Mouse (Mus musculus) midbrain, postnatal 0 days (tissue): ENCODE measurements around the gene Il27ra. TPM values are rescaled to one million over a fixed set of nuclear protein-coding genes. Genes with fewer than 3 reads are reported as not detected.
"Not testable (repeated sequence)": the region's sequence is repeated elsewhere in the genome, so short reads cannot be mapped to it uniquely, and the experiment has no call there.

Experiments used
- ATAC-seq: fragments of 200-750 bp; cut with Nextera tagmentation; 2 replicates; pipeline ENCODE4 v1.8.0; 2017; ENCODE audit warnings: moderate number of reproducible peaks, mild to moderate bottlenecking, moderate TSS enrichment, moderate library complexity; ENCODE audit not compliant: low FRiP score
- DNase-seq: peaks from one replicate; pipeline ENCODE4 v3.0.0-alpha.2; 2015; ENCODE audit warnings: low spot score
- H3K27ac ChIP-seq: fragments of 300-500 bp; sonication (generic); 2 replicates; pipeline ENCODE4 v1.5.1; 2014; ENCODE audit warnings: low read depth, mild to moderate bottlenecking, low read length, mixed read lengths
- H3K27me3 ChIP-seq: fragments of 300-500 bp; sonication (generic); 2 replicates; pipeline ENCODE4 v1.6.1; 2014; ENCODE audit warnings: low read length, control low read depth, mixed read lengths; ENCODE audit not compliant: insufficient read depth
- H3K36me3 ChIP-seq: fragments of 300-500 bp; sonication (generic); 2 replicates; pipeline ENCODE4 v1.6.1; 2014; ENCODE audit warnings: low read length, control low read depth, mixed read lengths; ENCODE audit not compliant: insufficient read depth
- H3K4me1 ChIP-seq: fragments of 300-500 bp; sonication (generic); 2 replicates; pipeline ENCODE4 v1.6.1; 2014; ENCODE audit warnings: mild to moderate bottlenecking, control low read depth, antibody characterized with exemption, low read length, mixed read lengths; ENCODE audit not compliant: insufficient read depth
- H3K4me2 ChIP-seq: fragments of 300-500 bp; sonication (generic); 2 replicates; pipeline ENCODE4 v1.6.1; 2014; ENCODE audit warnings: low read depth, mild to moderate bottlenecking, low read length, mixed read lengths; ENCODE audit not compliant: poor library complexity, severe bottlenecking
- H3K4me3 ChIP-seq: fragments of 300-500 bp; sonication (generic); 2 replicates; pipeline ENCODE4 v1.5.1; 2014; ENCODE audit warnings: low read depth, mild to moderate bottlenecking, low read length, moderate library complexity
- H3K9ac ChIP-seq: fragments of 300-500 bp; sonication (generic); replicated peaks from 2 replicates; pipeline ENCODE4 v1.6.1; 2014; ENCODE audit warnings: mild to moderate bottlenecking, low read length, moderate library complexity, mixed read lengths; ENCODE audit not compliant: poor library complexity, severe bottlenecking
- H3K9me3 ChIP-seq: fragments of 300-500 bp; sonication (generic); 2 replicates; pipeline ENCODE4 v1.6.1; 2016; ENCODE audit warnings: low read length, control low read depth
- CTCF ChIP-seq: IDR thresholded peaks from 2 replicates; pipeline ENCODE4 v1.5.1; 2016; ENCODE audit warnings: antibody characterized with exemption, mild to moderate bottlenecking
- WGBS: fragments of 180-500 bp; shearing (Covaris S2); extraction: QIAGEN DNeasy Blood & Tissue Kit; methylation state at CpG from one replicate; pipeline ENCODE4 v1.1.7; 2014; 5-methylcytosine and 5-hydroxymethylcytosine counted together
- microRNA counts: library from miRNA; unstranded; fragments of <30 nt; microRNA quantifications from one replicate; lab custom pipeline; 2015
- microRNA-seq: library from miRNA; unstranded; fragments of <30 nt; microRNA quantifications from one replicate; pipeline ENCODE4, GENCODE M21; 2016; ENCODE audit warnings: borderline number of aligned reads
- polyA plus RNA-seq: library from polyadenylated mRNA; unstranded; fragments of >200 nt; fragmentation: Nextera tagmentation; extraction: Ambion mirVana; gene quantifications from 2 replicates; pipeline ENCODE4 v1.2.1, GENCODE M21; 2015
- total RNA-seq: library from RNA; depleted of rRNA; stranded (reverse); fragments of >200 nt; gene quantifications from 2 replicates; pipeline ENCODE4 v1.2.3, GENCODE M21; 2014; rRNA removed

The Il27ra gene
- total and polyA plus RNA-seq, 2 experiments from 2014 or later: 0.21 to 0.71 TPM

- H3K9me3 ChIP-seq, ATAC-seq, H3K9ac ChIP-seq, H3K4me1 ChIP-seq, H3K27me3 ChIP-seq, H3K27ac ChIP-seq, H3K4me2 ChIP-seq, H3K4me3 ChIP-seq, DNase-seq: not testable (repeated sequence)
- TF ChIP-seq CTCF: peak; percentile 59
- peaks cover 60% of the 10 kb centered on the region for H3K36me3 ChIP-seq
- 93% methylated on average over 2 of the region's 2 CpGs for WGBS
Measured at GRCm38 (mm10) chr8:83983222-83983621, 59.2 kb downstream of the Il27ra start.

- H3K4me1 ChIP-seq: peaks cover 7% of the 10 kb centered on the region; the same call in 1 of the 2 replicates
- ATAC-seq: no peak
- no peak overlapping the region for H3K27ac ChIP-seq
- no peaks in the 10 kb centered on the region for H3K9me3 ChIP-seq
- H3K9ac ChIP-seq: no peak overlapping the region
- peaks cover 55% of the 10 kb centered on the region for H3K36me3 ChIP-seq
- 92% methylated on average over 4 of the region's 4 CpGs for WGBS
- H3K27me3 ChIP-seq: no peaks in the 10 kb centered on the region
- H3K4me3 ChIP-seq: no peak overlapping the region
- no peak overlapping the region for H3K4me2 ChIP-seq
- no peak for TF ChIP-seq CTCF
- DNase-seq: no peak
Measured at GRCm38 (mm10) chr8:83982449-83982848, 59.9 kb downstream of the Il27ra start.

- no peak for TF ChIP-seq CTCF
- Histone ChIP-seq H3K4me3 (no peak overlapping the region), H3K36me3 (peaks cover 48% of the 10 kb centered on the region), H3K4me2 (no peak overlapping the region), H3K27ac (no peak overlapping the region), H3K27me3 (no peaks in the 10 kb centered on the region), H3K4me1 (peaks cover 16% of the 10 kb centered on the region; the same call in 1 of the 2 replicates), H3K9ac (no peak overlapping the region), H3K9me3 (no peaks in the 10 kb centered on the region)
- DNase-seq (no peak), ATAC-seq (no peak)
- 98% methylated on average over 7 of the region's 7 CpGs for whole genome bisulfite sequencing
Measured at GRCm38 (mm10) chr8:83981533-83981932, 60.9 kb downstream of the Il27ra start.

GRCm38 (mm10) chr8:83980845-83981244 lies 61.5 kb downstream of the Il27ra start:
- ATAC-seq: no peak
- peaks cover 18% of the 10 kb centered on the region; the same call in 1 of the 2 replicates for H3K4me1 ChIP-seq
- no peaks in the 10 kb centered on the region for H3K27me3 ChIP-seq
- WGBS: 78% methylated on average over 8 of the region's 8 CpGs
- no peaks in the 10 kb centered on the region for H3K9me3 ChIP-seq
- H3K4me2 ChIP-seq: no peak overlapping the region
- no peak overlapping the region for H3K4me3 ChIP-seq
- peaks cover 41% of the 10 kb centered on the region for H3K36me3 ChIP-seq
- no peak overlapping the region for H3K27ac ChIP-seq
- H3K9ac ChIP-seq: no peak overlapping the region
- no peak for DNase-seq
- no peak for TF ChIP-seq CTCF

MicroRNAs within 50 kb of the gene (microRNA counts, 519-probe panel; counts per million panel counts)
- microRNA mmu-miR-1199 (lab: Ali Mortazavi, UCI): 528 counts per million, percentile 58 among the panel's probes with 10 or more counts
- microRNA mmu-miR-709 (lab: Ali Mortazavi, UCI): 3,750 counts per million, percentile 79 among the panel's probes with 10 or more counts

Small RNA genes within 50 kb of the gene (microRNA-seq; reads per million reads assigned to microRNA genes)
- gene Mir1199 (not detected), gene Mir709 (not detected), gene Mir8111 (3.0 reads per million)

Other genes starting within 250 kb of the Il27ra start
- gene Adgrl1, start 142.5 kb downstream of the Il27ra start, total RNA-seq: 394 and 593 TPM in 2 replicates
- 55.5 and 55.9 TPM in 2 replicates for gene Adgrl1, start 142.5 kb downstream of the Il27ra start, polyA plus RNA-seq
- 0.47 and 0.60 TPM in 2 replicates for gene Gm10644, start 87.4 kb downstream of the Il27ra start, total RNA-seq
- 0.36 and 0.39 TPM in 2 replicates for gene Gm10644, start 87.4 kb downstream of the Il27ra start, polyA plus RNA-seq
- gene Asf1b, start 87.1 kb downstream of the Il27ra start, total RNA-seq: 3.9 and 20.4 TPM in 2 replicates
- 3.8 and 4.3 TPM in 2 replicates for gene Asf1b, start 87.1 kb downstream of the Il27ra start, polyA plus RNA-seq
- 190 and 218 TPM in 2 replicates for gene Prkaca, start 69.6 kb downstream of the Il27ra start, total RNA-seq
- 253 and 259 TPM in 2 replicates for gene Prkaca, start 69.6 kb downstream of the Il27ra start, polyA plus RNA-seq
- gene Samd1, start 44.9 kb downstream of the Il27ra start, total RNA-seq: 65.3 and 86.9 TPM in 2 replicates
- 4.1 and 4.6 TPM in 2 replicates for gene Samd1, start 44.9 kb downstream of the Il27ra start, polyA plus RNA-seq
- 1.2 TPM in 1 of 2 replicates, not detected in the other for gene 1700067K01Rik, start 41.1 kb downstream of the Il27ra start, total RNA-seq
- gene 1700067K01Rik, start 41.1 kb downstream of the Il27ra start, polyA plus RNA-seq: 0.58 and 0.69 TPM in 2 replicates
- 0.66 TPM in 1 of 2 replicates, not detected in the other for gene 2210011C24Rik, start 30.4 kb downstream of the Il27ra start, total RNA-seq
- 0.43 and 1.5 TPM in 2 replicates for gene 2210011C24Rik, start 30.4 kb downstream of the Il27ra start, polyA plus RNA-seq
- gene Palm3, start 21.1 kb downstream of the Il27ra start, total RNA-seq: 5.1 and 8.0 TPM in 2 replicates
- 4.4 and 4.9 TPM in 2 replicates for gene Palm3, start 21.1 kb downstream of the Il27ra start, polyA plus RNA-seq
- gene Rln3, start 2.4 kb upstream of the Il27ra start, total RNA-seq: 2.3 and 2.7 TPM in 2 replicates
- gene Rln3, start 2.4 kb upstream of the Il27ra start, polyA plus RNA-seq: 1.3 and 2.3 TPM in 2 replicates
- 2.2 and 3.0 TPM in 2 replicates for gene Gm10643, start 22.5 kb upstream of the Il27ra start, total RNA-seq
- 1.6 and 1.7 TPM in 2 replicates for gene Gm10643, start 22.5 kb upstream of the Il27ra start, polyA plus RNA-seq
- gene Rfx1, start 24.2 kb upstream of the Il27ra start, total RNA-seq: 28.4 and 31.7 TPM in 2 replicates
- 7.2 and 8.8 TPM in 2 replicates for gene Rfx1, start 24.2 kb upstream of the Il27ra start, polyA plus RNA-seq
- gene Dcaf15, start 62.2 kb upstream of the Il27ra start, total RNA-seq: 62.3 and 67.6 TPM in 2 replicates
- gene Dcaf15, start 62.2 kb upstream of the Il27ra start, polyA plus RNA-seq: 21.7 and 23.3 TPM in 2 replicates
- gene Podnl1, start 83.4 kb upstream of the Il27ra start, total RNA-seq: 0.05 and 0.19 TPM in 2 replicates
- 0.38 and 0.56 TPM in 2 replicates for gene Podnl1, start 83.4 kb upstream of the Il27ra start, polyA plus RNA-seq
- gene Cc2d1a, start 105.3 kb upstream of the Il27ra start, total RNA-seq: 86.1 and 101 TPM in 2 replicates
- 65.9 and 70.7 TPM in 2 replicates for gene Cc2d1a, start 105.3 kb upstream of the Il27ra start, polyA plus RNA-seq
- gene 4930432K21Rik, start 105.4 kb upstream of the Il27ra start, total RNA-seq: 5.6 and 5.7 TPM in 2 replicates
- 2.2 and 2.4 TPM in 2 replicates for gene 4930432K21Rik, start 105.4 kb upstream of the Il27ra start, polyA plus RNA-seq
- 0.27 and 4.6 TPM in 2 replicates for gene Nanos3, start 142.6 kb upstream of the Il27ra start, total RNA-seq
- 14.0 and 15.3 TPM in 2 replicates for gene Nanos3, start 142.6 kb upstream of the Il27ra start, polyA plus RNA-seq
- 37.7 and 41.8 TPM in 2 replicates for gene Zswim4, start 194.5 kb upstream of the Il27ra start, total RNA-seq
- 11.8 and 11.9 TPM in 2 replicates for gene Zswim4, start 194.5 kb upstream of the Il27ra start, polyA plus RNA-seq
- 110 and 143 TPM in 2 replicates for gene D8Ertd738e, start 207.1 kb upstream of the Il27ra start, total RNA-seq
- 274 and 297 TPM in 2 replicates for gene D8Ertd738e, start 207.1 kb upstream of the Il27ra start, polyA plus RNA-seq
- 28.8 and 31.7 TPM in 2 replicates for gene Mri1, start 214.7 kb upstream of the Il27ra start, total RNA-seq
- 39.4 and 40.5 TPM in 2 replicates for gene Mri1, start 214.7 kb upstream of the Il27ra start, polyA plus RNA-seq
- gene Ccdc130, start 227.8 kb upstream of the Il27ra start, total RNA-seq: 9.5 and 13.6 TPM in 2 replicates
- gene Ccdc130, start 227.8 kb upstream of the Il27ra start, polyA plus RNA-seq: 14.0 and 14.4 TPM in 2 replicates